Mouse (Mus musculus) CH12F3 (cell line): ENCODE data around the gene Gxylt2.

Experiments
- in situ Hi-C: fragments of 300-500 bp; cut with MboI; formaldehyde crosslinking; loops from 2 replicates; pipeline ENCODE4 v1.14.3; 2020; ENCODE audit warnings: low sequenced_read_pairs

Gene Gxylt2

DNA sequence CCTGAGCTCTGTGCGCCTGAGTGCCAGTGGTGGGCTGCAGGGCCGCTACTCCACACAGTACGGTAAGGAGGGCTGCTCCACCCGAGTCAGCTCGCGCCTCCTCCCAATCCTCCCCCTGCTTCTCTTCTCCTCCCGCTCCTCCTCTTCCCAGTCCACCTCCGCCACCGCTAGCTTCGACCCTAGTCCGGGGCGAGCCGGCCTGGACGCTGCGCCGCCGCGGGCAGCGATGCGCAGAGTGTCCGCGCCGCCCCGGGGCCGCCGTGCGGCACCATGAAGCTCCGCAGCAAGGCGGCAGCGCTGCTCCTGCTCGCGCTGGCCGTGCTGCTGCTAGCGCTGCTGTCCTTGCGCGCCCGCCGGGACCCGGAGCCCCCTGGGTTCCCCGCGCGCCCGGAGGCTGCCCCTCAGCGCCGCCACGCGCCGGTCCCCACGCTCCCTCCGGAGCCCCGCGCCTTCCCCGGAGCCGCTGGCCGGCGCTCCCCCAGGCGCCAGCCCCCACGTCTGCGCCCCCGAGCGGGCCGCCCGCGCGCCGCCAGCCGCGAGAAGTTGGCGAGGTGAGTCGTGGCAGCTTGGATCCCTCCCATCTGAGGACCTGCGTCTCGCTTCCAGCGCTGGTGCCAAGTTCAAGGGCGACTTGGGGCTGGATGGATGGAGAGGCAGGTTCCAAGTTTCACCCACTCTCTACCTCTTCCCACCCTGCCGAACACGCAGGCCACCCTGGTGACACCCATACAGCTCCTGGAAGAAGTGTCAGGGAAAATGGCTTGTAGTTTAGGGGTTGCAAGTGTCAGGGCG, at the start of gene Gxylt2:
Gxylt2 (plus strand) TSS at position 161 of the 792 bp plus-strand sequence.
- in situ Hi-C loops = no loop called here

DNA sequence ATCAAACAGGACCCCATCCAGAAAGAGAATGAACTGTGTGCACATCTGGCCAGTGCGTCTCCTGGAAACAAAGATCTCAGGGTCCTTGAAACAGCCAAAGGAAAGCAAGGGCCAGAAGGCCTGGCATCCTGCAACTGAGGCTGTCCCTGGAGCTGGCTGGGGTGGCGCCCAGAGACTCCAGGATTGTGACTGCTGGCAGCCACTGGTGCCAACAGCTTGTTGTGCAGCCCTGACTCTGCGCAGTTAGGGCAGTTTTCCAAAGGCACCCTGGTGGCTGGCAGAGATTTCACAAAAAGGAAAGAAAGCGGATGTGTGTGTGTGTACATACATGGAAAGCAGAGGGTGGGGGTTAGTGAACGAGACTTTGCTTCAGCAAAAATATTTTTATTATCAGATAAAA, 44.1 kb upstream of the Gxylt2 start:
- in situ Hi-C loops = no loop called here

DNA sequence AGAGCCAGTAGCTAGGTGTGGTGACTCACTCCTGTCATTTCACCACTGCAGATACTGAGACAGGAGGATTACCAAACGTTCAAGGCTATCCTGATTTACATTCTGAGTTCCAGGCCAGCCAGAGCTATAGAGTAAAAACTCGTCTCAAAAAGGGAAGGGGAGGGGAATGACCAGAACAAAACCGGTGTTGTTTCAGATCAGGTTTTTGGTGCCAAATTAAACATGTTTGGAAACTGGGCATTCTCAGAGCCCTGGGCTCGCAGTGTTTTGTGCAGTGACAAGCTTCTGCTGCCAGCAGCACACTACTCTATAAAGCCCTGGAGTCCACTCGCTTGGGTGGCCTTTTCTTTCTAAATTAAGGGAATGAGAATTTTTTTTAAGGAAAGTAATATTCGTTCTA, 42.3 kb upstream of the Gxylt2 start:
- in situ Hi-C loops = no loop called here

GRCm38 (mm10) chr6:100667644-100668043, 36.9 kb upstream of the Gxylt2 start:
- in situ Hi-C loops = no loop called here

DNA sequence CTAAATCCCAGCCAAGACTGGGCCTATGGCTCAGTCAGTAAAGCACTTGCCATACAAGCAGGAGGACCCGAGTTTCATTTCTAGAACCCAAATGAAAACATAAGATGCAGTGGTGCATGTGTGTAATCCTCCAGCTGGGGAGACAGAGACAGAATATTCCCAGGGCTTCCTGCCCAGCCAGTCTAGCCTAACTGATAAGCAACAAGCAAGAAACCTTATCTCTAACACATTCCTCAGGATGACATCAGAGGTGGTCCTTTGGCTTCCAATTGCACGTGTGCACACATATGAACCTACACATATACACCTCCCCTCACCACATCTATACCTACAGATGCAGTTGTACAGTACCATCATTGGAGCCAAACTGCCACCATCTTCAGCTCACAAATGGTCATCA, 35.7 kb upstream of the Gxylt2 start:
- in situ Hi-C loops = no loop called here

- in situ Hi-C loops = loop anchor here (10.0 kb wide), 1 partner anchor 204 kb away; no protein-coding TSS in a partner anchor
Measured at GRCm38 (mm10) chr6:100670370-100670841, 34.1 kb upstream of the Gxylt2 start.

DNA sequence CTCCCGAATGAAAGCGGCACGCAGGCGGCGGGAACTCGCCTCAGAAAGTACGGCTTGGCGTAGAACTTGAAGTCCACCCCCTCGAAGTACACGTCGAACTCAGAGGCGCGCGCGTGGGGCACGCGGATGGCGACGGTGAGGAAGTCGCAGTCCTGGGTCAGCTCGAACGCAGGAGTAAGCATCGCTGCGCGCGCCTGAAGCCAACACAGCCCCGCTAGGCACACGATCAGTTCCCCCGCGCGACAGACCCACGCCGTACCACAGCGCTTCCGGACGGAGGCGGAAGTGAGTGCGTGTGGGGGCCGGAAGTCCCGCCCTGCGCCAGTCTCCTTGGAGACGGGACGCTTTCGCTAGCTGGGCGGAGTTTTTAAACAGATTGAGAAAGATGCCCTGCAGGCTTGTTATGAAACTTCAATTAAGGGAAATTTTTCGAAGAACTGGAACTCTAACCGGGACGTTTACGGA, 33.6 kb upstream of the Gxylt2 start, which contains the start of gene Shq1:
Shq1 (minus strand) TSS at position 278 of the 465 bp plus-strand sequence.
- in situ Hi-C loops = loop anchor here (10.0 kb wide), 1 partner anchor 204 kb away; no protein-coding TSS in a partner anchor

DNA sequence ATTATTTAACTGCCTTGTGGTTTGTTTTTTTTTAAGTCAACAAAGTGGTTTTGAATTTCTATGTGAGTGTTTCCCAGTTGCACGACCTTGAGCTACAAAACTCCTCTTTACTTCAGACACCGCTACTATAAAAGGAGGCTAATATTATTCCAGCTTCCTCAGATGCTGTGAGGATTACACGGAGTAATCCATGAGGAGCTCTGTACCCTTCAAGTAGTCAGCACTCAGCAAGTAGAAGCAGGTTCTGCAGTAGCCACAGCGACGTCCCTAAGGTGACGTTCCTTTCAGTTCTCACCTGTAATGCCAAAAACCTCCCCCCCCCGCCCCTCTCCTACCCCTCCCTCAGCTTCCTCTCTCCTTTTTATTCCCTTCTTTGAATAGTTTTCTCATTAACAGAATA, 33.1 kb upstream of the Gxylt2 start:
- in situ Hi-C loops = loop anchor here (10.0 kb wide), 1 partner anchor 203 kb away; no protein-coding TSS in a partner anchor

- in situ Hi-C loops = loop anchor here (10.0 kb wide), 1 partner anchor 200 kb away; no protein-coding TSS in a partner anchor
Measured at GRCm38 (mm10) chr6:100674974-100675373, 29.6 kb upstream of the Gxylt2 start.

GRCm38 (mm10) chr6:100676461-100676860, 28.1 kb upstream of the Gxylt2 start:
- in situ Hi-C loops = loop anchor here (10.0 kb wide), 1 partner anchor 198 kb away; no protein-coding TSS in a partner anchor

DNA sequence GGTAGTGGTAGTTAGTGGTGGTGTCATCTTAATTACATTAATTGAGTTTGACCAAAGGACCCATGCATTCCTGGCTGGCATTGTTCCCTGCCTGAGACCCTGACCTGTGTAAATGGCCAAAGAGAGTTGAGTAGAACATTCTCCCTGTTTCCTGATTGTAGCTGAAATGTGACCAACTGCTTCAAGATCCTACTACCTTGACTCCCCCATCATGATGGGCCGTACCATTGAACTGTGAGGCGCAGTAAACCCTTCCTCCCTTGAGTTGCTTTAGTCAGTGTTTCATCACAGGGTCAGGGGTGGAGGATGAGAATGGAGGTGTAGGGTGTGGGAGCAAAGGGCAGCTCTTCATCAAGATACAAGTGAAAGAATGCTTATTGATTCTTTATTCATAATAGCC, 25.9 kb upstream of the Gxylt2 start:
- in situ Hi-C loops = loop anchor here (10.0 kb wide), 1 partner anchor 196 kb away; no protein-coding TSS in a partner anchor

GRCm38 (mm10) chr6:100686341-100686740, 18.2 kb upstream of the Gxylt2 start:
- in situ Hi-C loops = no loop called here

DNA sequence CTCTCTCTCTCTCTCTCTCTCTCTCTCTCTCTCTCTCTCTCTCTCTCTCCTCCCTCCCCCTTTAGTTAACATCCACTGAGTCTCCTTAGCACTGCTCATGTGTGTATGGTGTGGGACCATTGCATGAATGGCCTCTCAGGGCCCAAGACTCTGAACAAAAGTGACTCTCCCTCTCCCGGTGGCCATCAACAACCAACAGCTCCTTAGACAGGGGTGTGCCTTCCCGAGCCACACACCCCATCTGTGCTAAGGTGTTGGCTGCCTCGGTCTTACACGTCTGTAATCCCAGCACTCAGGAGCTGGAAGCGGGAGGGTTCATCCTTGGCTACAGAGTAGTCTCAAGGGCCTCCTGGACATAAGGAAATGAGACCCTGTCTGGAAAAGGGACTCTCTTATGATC, 4.5 kb upstream of the Gxylt2 start:
- in situ Hi-C loops = no loop called here

DNA sequence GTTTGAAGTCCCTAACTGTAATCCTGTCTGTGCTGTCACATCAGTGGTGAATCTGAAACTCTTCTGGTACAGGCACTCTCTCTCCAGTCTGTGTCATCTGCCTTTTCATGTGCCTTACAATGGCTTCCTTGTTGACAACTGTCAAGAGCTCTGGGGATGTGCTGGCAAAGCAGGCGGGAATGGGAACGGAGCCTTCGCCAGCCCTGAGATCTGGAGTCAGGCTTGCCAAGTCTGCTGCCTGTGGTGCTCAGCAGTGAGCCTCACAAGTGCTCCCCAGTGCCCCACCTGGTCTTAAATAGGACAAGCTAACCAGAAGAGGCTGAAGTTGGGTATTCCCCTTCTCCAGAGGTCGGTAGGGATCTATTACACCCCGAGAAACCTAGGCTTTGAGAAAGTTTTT, 3.8 kb upstream of the Gxylt2 start:
- in situ Hi-C loops = no loop called here

DNA sequence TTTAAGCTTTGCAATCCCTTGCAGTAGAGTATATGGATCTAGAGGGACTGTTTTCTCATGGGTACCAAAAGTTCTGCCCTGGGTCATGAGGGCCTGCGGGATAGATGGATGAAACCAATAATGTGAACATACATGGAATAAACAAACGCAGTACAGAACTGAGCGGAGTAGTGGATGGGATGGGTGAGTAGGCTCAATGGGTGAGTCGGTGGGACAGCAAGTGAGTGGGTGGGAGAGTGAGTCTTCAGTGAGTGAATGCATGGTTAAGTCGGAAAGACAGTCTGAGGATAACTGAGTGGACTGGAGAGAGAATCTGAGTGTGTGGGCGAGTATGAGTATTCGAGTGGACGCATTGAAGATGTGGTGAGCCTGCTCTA, 349 bp upstream of the Gxylt2 start:
- in situ Hi-C loops = no loop called here

GRCm38 (mm10) chr6:100705366-100705811, 855 bp downstream of the Gxylt2 start:
- in situ Hi-C loops = no loop called here

DNA sequence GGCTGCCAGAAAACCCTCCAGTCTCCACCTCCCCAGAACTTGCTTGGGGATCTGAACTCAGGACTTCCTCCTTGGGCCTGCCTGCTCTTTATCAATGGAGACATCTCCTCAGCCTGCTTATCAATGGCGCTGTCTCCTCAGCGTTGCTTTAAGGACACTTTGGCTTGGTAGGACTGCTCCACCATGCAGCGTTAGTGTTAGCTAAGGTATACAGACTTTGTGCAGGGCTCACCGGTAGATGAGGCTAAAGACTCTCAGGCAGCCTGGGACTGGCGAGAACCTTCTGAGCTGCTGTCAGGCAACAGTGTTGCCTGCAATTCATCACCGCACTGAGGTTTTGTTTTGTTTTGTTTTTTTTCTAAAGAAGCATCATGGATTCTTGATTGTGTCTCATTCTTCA, 2.3 kb downstream of the Gxylt2 start:
- in situ Hi-C loops = no loop called here

GRCm38 (mm10) chr6:100707557-100707956, 3.0 kb downstream of the Gxylt2 start:
- in situ Hi-C loops = no loop called here

- in situ Hi-C loops = no loop called here
Measured at GRCm38 (mm10) chr6:100708248-100708647, 3.7 kb downstream of the Gxylt2 start.

GRCm38 (mm10) chr6:100708996-100709395, 4.5 kb downstream of the Gxylt2 start:
- in situ Hi-C loops = no loop called here

DNA sequence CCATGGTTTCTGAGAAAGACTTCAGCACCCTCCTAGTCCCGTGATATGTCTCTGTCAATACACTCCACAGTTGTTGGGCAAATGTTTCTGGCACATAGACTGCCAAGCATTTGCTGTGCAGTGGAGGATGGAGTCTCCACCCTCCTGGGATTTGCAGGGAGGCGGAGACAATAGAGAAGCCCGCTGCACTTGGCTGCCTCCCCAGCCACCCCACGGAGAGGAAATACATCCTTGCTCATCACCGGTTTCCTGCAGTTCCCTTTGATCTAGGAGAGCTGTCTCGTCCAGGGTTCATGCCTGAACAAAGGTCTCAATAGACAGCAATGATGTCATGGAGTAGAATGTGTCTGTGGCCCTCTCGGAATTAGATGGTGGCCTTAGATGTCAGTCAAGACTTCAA, 4.9 kb downstream of the Gxylt2 start:
- in situ Hi-C loops = no loop called here

GRCm38 (mm10) chr6:100710170-100710569, 5.6 kb downstream of the Gxylt2 start:
- in situ Hi-C loops = no loop called here
